Mouse (Mus musculus) MEL (cell line): ENCODE measurements around the gene Cdc7.

Experiments used
- CTCF ChIP-seq, 3 experiments: IDR thresholded peaks in 2 of 3; conservative IDR thresholded peaks in 1 of 3; 2 replicates each; pipeline ENCODE4 v1.5.1; 2011 to 2012; ENCODE audit warnings: low read length in 3 of 3, low read depth in 2 of 3, mild to moderate bottlenecking in 2 of 3, improper control_type of control experiment in 1 of 3, inconsistent platforms in 1 of 3, mixed read lengths in 1 of 3, moderate library complexity in 1 of 3; ENCODE audit not compliant: control insufficient read depth in 1 of 3, insufficient read depth in 1 of 3, poor library complexity in 1 of 3, severe bottlenecking in 1 of 3
- KAT2A ChIP-seq: conservative IDR thresholded peaks from 2 replicates; pipeline ENCODE4 v1.6.1; 2012; ENCODE audit warnings: low read depth, low read length, improper control_type of control experiment, inconsistent platforms
- MXI1 ChIP-seq: IDR thresholded peaks from 2 replicates; pipeline ENCODE4 v1.6.1; 2011; ENCODE audit warnings: mild to moderate bottlenecking, low read depth, low read length, improper control_type of control experiment

GRCm38 (mm10) chr5:106982298-106982952 is 18.3 kb downstream of the Cdc7 start:
- TF ChIP-seq KAT2A (no peak), CTCF (IDR thresholded peaks at IDR 0.05 in 2 of 3, conservative IDR thresholded peaks at IDR 0.05 in 1 of 3; ENCODE audit: control insufficient read depth in 1 of 3, insufficient read depth in 1 of 3, low read depth in 2 of 3, low read length in 3 of 3, poor library complexity in 1 of 3, severe bottlenecking in 1 of 3) (no peak), MXI1 (no peak)
